Mouse (Mus musculus) brain, embryonic 14.5 days (tissue): ENCODE measurements around the gene Samd4.

Experiments used
- CTCF ChIP-seq: fragments of 200-500 bp; IDR thresholded peaks from 2 replicates; pipeline ENCODE4 v1.5.1; 2012; ENCODE audit warnings: inconsistent platforms, mild to moderate bottlenecking, moderate library complexity, borderline replicate concordance; ENCODE audit not compliant: insufficient read depth, insufficient read length; ENCODE audit errors: extremely low read depth
- POLR2A ChIP-seq: fragments of 200-500 bp; IDR thresholded peaks from 2 replicates; pipeline ENCODE4 v1.6.1; 2012; ENCODE audit warnings: mild to moderate bottlenecking, inconsistent platforms, borderline replicate concordance; ENCODE audit not compliant: poor library complexity, insufficient read depth, insufficient read length, severe bottlenecking; ENCODE audit errors: extremely low read depth

GRCm38 (mm10) chr14:47066901-47067300 is 184.2 kb downstream of the Samd4 start:
- TF ChIP-seq POLR2A (no peak), CTCF (no peak)
